Mouse (Mus musculus) CD4-positive helper T cell, adult 2 months (primary cell): Measurements from ENCODE around the gene Nop56.
A peak's percentile ranks its signal among the peaks of the same experiment; 100 is the strongest.

ENCODE experiments used
- DNase-seq: peaks from one replicate; pipeline ENCODE4 v3.0.0-alpha.2; 2012; ENCODE audit warnings: low read depth, missing footprints, low spot score

Nop56 gene

DNA sequence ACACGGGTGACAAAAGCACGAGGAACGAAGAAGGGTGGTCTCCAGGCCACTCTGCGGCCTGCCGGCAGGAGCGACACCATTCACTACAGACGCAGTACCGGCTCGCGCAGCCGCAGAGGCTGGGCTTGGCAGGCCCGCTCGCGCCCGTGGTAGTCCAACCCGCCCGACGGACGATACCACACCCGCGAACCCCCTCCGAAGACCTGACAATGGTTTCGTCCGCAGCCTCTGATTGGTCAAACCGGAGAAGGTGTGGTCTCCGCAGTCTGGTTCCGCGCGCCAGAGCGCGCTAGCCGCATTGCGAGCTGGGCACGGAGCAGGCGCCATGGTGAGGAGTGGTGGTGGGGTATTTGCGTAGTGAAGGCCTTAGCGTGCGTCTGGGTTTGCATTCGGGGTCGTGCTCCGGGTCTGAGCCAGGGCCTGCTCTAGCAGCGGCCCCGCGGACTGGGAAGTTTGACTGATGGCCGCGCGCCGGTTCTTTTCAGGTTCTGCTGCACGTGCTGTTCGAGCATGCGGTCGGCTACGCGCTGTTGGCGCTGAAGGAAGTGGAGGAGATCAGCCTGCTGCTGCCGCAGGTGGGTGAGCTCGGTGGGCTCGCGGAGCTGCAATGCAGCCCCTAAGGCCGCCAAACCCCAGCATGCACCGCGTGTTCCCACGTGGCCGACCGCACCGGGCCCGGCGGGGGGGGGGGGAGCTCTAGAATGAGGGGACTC, at the start of gene Nop56:
Nop56 (plus strand) TSS at position 282 of the 713 bp plus-strand sequence.
- DNase-seq = peak; percentile 97

- DNase-seq = peak; percentile 16
Measured at GRCm38 (mm10) chr2:130246912-130247311, 27.3 kb upstream of the Nop56 start.

- no peak for DNase-seq
Measured at GRCm38 (mm10) chr2:130248226-130248625, 26.0 kb upstream of the Nop56 start.

- no peak for DNase-seq
Measured at GRCm38 (mm10) chr2:130256762-130257161, 17.5 kb upstream of the Nop56 start.

GRCm38 (mm10) chr2:130260822-130261221, 13.4 kb upstream of the Nop56 start:
- DNase-seq = no peak

DNA sequence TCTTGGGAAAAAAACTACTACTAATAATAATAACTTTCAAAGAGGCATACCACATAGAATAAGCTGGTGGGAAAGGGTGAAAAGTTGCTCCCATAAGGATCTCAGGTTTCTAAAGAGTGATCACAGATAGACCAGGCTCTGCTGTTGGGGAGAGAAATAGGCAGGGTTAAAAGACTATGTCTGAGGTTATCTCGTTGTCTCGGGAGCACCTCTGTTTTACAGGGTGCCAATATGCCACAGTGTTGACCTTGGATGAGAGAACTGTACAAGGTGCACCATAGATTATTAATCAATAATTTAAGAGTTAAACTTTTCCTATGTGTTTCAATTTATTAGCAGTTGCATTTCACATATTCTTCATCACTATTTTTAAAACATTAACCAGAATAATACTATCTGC, 12.3 kb upstream of the Nop56 start:
- no peak for DNase-seq

GRCm38 (mm10) chr2:130262398-130262797, 11.8 kb upstream of the Nop56 start:
- no peak for DNase-seq

- DNase-seq = no peak
Measured at GRCm38 (mm10) chr2:130265520-130265919, 8.7 kb upstream of the Nop56 start.

- no peak for DNase-seq
Measured at GRCm38 (mm10) chr2:130268074-130268473, 6.2 kb upstream of the Nop56 start.

DNA sequence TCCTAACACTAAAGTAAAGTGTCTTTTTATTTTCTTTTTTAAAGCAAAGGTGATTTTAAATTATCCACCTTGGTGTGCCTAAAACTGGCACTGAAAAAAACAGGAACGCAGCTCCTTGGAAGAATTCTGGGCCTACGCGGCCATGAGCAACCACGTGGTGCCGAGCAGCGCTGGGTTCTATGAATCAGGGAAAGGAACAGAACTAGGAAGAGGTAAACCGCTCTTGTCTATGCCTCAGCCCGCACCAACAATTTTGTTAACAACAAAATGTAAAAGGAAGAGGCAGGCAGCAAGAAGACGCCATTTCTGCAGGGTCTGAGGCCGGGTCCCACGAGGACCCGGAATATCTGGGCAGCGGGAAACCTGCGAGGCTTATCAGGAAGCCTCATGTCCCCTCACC, 498 bp upstream of the Nop56 start:
- no peak for DNase-seq

DNA sequence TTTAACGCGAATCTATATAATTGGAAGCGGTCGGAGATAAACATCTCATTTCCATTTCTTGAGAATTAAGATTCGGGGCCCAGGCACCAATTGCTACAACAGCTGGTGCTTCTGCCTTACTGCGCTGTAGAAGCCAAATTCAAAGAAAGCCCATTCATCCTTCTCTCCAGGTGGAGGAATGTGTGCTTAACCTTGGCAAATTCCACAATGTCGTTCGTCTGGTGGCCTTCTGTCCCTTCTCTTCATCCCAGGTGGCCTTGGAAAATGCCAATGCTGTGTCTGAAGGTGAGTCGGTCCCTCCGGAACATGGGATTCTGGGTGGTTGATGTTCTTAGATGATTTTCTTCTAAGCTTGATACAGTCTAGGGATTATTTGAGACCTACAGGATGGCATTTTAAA, 632 bp downstream of the Nop56 start:
- no peak for DNase-seq

DNA sequence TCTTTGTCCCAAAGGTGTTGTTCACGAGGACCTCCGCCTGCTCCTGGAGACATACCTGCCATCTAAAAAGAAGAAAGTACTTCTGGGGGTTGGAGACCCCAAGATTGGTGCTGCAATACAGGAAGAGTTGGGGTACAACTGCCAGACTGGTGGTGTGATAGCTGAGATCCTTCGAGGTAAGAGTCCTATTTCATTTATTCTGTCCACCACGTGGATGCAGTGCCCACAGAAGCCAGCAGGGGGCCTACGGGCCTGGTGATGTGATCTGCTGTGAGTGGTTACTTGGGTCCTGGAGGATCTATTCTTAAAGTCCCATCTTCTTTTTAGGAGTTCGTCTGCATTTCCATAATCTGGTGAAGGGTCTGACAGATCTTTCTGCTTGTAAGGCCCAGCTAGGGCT, 1.4 kb downstream of the Nop56 start:
- DNase-seq = peak; percentile 72

- DNase-seq = no peak
Measured at GRCm38 (mm10) chr2:130279600-130280091, 5.4 kb downstream of the Nop56 start.

- DNase-seq = no peak
Measured at GRCm38 (mm10) chr2:130280224-130280623, 6.0 kb downstream of the Nop56 start.

- no peak for DNase-seq
Measured at GRCm38 (mm10) chr2:130280818-130281217, 6.6 kb downstream of the Nop56 start.

- peak; percentile 77 for DNase-seq
Measured at GRCm38 (mm10) chr2:130283854-130284654, 9.8 kb downstream of the Nop56 start, which contains the start of gene Idh3b. Gene Idh3b (minus strand): TSS chr2:130284547.

DNA sequence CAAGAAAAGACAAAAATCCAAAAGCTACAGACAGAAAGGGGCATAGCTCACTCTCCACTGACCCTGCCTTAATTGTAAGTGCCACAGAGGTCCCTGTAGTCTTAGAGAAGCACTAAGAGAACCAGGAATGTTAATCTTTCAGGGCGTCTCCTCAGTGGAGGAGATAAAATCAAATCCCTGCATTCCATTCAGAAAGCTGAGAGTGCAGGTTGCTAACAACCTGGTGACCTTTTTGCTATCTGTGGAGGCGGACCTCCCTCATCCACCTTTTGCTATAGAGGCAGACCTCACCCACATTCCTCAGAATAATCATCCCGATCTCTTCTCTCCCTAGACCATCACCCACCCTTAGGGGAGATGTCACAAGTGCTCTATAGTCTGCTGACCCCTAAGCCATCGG, 14.9 kb downstream of the Nop56 start:
- DNase-seq = no peak

DNA sequence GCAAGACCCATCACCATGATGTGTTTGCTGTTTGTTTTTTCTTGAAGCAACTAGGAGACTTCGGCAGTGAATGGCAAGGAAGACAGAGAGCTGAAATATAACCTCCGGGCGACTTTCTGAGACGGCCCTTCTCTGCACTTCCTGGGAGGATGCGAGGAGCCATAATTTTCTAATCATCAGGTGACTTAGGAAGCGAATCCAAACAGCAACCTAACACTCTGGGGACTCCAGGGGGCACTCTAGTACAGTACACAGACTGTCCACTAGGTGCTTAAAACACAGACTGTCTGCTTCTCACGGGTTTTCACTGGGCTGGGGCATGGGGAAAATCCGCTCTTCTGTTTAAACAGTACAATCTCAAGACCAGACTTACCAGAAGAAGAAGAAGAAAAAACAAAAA, 17.2 kb downstream of the Nop56 start:
- peak; percentile 74 for DNase-seq

DNA sequence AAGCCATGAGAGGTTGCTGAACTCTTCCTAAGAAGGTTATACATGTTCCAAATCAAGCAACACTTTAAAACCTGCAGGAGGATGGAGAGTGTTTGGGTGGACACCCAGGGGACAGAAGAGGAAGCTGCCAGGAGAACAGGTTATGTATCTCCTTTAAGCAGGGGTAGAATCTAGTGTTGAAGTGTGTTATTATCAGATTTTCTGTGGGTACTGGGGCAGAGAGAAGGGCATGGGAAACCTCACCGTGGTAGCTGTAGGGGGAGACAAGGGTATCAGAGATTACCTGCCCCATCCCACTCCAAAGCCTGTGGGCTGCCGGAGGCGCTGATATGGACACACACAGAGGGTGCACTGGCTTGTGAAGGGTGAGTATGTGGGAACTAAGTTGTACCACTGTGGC, 18.8 kb downstream of the Nop56 start:
- DNase-seq = no peak

DNA sequence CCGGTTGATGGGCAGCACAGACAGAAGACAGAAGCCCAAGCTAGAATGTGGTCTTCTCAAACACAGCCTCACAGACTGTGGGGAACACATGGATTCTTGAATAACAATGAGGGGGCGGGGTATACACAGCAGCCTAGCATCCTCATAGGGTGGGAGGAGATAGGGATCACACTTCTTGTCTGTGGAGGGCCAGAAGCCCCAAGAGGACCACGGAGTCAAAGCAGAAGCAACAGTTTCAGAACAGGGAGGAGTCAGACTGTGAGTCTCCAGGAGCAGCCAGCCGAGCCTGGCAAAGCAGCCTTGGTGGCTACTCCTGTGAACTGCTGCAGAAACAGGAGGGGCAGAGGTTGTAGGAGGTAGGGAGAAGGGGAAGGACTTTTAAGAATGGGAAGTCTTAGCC, 19.3 kb downstream of the Nop56 start:
- DNase-seq = no peak

- DNase-seq = no peak
Measured at GRCm38 (mm10) chr2:130294218-130294935, 20.1 kb downstream of the Nop56 start.

- no peak for DNase-seq
Measured at GRCm38 (mm10) chr2:130294936-130295277, 20.7 kb downstream of the Nop56 start, which contains the start of gene Ebf4. Gene Ebf4 (plus strand): TSS chr2:130295169.
